Mouse (Mus musculus) lung, adult 18-20 months (tissue): ENCODE measurements around the gene Fkbp2.

Source experiments
- DNase-seq, 2 experiments: peaks; one replicate each; pipeline ENCODE4 v3.0.0; 2022; ENCODE audit warnings: mixed read lengths in 2 of 2

The Fkbp2 gene

GRCm38 (mm10) chr19:6970460-6971085 is 9.7 kb downstream of the Fkbp2 start:
- no peak for DNase-seq

DNA sequence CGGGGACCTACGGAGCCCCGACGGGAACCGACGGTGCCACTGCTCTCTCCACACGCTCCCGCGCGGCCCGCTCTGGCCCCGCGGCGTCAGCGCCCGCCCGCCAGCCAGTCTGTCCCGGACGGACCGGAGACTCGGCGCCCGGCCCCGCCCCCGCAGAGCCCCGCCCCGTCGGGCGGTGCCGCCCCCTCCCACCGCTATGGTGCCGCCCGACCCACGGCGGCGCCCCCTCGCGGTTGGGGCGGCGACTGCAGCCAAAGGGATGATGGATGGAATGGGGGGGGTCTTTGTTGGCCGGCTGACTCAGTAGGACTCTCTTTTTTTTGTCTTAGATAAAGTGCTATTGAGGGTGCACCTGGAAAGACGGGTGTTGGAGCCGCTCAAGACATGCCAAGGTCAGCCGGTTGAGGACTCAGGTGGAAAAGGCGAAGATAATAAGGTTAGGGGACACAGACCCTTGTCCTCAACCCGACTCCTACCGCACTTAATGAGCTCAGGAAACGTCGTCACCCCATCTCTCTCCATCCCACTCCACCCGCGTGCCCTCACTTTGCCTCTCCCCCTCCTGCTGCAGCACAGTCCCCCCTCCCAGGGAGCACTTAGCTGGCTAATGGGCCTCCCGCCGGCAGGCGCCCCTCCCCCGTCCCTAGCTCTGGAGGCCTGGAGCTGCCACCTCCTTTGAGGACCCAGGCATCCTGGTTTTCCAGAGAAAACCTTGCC is 10.5 kb downstream of the Fkbp2 start:
- peak; percentile 68 to 80 for DNase-seq

DNA sequence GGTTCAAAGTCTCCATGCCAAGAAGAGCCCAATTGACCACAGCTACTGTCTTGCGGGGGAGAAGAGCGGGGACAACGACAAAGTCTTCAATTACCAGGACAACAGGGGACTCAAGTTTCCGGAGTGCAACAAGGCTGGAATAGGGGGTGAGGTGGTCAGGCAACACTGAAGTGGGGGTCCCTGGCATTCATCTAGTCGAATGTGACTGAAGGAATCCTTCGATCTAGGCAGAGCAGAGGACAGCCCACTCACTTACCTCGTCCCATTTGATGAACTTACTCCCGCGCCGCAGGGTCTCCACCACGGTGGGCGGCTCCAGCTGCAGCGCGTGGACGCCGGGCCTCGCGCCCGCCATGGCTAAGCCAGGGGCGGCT is 11.0 kb downstream of the Fkbp2 start:
- no peak for DNase-seq

DNA sequence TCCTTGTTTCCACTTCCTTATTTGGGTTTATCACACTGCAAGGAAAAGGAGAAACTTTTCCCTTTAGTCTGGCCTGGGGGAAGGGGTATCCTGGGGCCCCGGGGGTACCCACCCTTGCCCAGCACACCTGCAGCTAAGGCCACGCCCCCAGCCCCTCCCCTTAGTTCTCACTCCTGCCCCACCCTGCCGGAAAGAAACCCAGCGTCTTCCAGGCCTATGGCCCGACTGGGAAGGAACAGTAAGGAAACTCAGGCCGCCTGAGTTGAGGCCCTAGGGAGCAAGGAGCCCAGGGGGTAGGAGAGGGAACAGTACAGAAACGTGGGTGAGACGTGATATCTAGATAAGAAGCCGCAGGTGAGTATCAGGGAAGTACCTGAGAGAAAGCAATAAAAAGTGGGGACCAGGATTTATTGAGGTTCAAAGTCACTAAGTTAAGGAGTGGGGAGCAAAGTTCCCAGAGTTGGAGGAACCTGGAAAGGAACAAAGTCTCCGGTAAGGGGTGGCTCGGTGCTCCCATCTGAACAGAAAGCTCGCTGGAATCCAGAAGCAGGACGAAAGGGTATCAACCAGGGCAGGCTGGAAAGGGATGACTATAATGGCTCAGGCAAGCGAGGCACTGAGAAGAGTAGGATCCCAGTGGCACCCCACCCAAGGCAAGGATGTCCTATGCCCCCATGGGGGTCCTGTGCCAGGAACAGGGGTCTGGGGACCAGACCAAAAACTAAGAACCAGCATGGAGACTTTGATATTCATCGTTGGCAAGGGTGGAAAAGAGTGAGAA is 11.6 kb downstream of the Fkbp2 start:
- DNase-seq: peak; percentile 62 to 72

- no peak for DNase-seq
Measured at GRCm38 (mm10) chr19:6956461-6956860, 23.8 kb downstream of the Fkbp2 start.

DNA sequence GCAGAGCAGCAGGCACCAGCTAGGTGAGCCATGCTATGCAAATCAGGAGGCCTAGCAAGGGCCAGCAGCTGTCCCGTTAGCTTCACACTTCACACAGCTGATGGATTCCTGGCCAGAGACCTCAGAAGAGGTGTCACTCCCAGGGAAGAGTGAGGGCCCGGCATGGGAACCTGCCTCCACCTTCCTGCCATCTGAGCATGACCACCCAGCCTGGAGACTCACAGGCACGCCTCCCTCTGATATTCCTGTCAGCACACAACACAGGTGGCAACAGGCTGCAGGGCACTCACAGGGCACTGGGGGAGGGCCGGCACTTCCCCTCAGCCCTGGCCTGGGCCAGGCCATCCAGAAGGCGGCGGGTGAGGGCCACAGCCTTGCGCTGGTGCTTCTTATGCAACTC is 24.9 kb downstream of the Fkbp2 start:
- DNase-seq: no peak

GRCm38 (mm10) chr19:6954046-6954445 is 26.3 kb downstream of the Fkbp2 start:
- peak; percentile 81 to 87 for DNase-seq

GRCm38 (mm10) chr19:6952712-6953037 is 27.6 kb downstream of the Fkbp2 start:
- DNase-seq: peak; percentile 89 to 93

GRCm38 (mm10) chr19:6951994-6952711 is 28.1 kb downstream of the Fkbp2 start:
- DNase-seq: peak; percentile 85 to 88

- DNase-seq: peak; percentile 98
Measured at GRCm38 (mm10) chr19:6951381-6951968, 28.8 kb downstream of the Fkbp2 start.

GRCm38 (mm10) chr19:6950613-6951153 is 29.6 kb downstream of the Fkbp2 start:
- peak; percentile 47 to 48 for DNase-seq

DNA sequence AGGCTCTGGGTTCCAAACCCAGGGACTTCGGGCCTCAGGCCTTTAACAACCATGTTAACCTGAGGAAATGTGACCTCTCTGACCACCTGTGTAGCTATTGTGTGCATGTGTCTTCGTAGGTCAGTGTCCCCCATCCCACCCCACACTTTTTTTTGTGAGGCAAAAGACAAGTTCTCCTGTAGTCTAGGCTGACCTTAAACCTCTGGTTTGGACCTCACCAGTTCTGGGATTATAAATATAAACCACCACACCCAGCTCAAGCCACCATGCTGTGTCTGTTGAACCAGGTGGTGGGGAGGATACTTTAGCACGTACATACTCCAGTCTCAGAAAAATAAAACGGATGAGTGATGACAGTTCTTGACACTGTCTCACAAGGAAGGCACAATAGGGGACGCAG is 30.4 kb downstream of the Fkbp2 start:
- DNase-seq: no peak

DNA sequence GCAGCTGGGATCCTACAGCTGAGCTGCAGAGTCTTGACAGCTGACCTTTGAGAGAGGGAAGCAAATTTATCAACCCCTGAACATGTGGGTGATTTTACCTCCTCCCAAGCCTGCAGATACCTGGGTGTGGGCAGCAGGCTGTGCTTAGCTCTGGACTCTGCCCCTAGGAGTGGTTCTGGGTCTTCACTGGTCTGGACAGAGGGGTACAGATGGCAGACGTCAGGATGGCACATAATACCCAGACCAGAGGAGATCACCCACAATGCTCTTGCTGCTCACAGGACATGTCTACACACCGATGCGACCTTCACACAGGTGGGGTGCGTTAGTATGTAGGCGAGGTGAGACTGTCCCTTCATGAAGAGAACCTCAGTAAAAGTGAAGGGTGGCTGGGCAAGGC is 30.8 kb downstream of the Fkbp2 start:
- DNase-seq: no peak

- DNase-seq: no peak
Measured at GRCm38 (mm10) chr19:6948186-6948585, 32.1 kb downstream of the Fkbp2 start.

- no peak for DNase-seq
Measured at GRCm38 (mm10) chr19:6947742-6948141, 32.6 kb downstream of the Fkbp2 start.

DNA sequence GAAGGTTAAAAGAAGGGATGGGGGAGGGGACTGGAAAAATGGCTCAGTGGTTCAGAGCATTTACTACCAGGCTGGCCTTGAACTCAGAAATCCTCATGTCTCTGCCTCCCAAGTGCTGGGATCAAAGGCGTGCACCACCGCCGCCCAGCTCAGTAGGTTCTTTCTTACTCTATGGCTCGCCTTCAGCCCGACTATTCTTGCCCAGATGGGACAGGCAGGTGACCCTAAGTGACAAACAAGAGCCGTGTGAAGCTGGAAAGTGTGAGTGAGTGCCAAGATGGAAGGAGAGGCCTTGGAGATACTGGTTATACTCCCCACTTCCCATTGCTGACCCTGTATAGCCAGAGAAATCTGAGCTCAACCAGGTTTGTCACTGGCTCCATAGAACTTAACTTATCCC is 36.6 kb downstream of the Fkbp2 start:
- DNase-seq: no peak

DNA sequence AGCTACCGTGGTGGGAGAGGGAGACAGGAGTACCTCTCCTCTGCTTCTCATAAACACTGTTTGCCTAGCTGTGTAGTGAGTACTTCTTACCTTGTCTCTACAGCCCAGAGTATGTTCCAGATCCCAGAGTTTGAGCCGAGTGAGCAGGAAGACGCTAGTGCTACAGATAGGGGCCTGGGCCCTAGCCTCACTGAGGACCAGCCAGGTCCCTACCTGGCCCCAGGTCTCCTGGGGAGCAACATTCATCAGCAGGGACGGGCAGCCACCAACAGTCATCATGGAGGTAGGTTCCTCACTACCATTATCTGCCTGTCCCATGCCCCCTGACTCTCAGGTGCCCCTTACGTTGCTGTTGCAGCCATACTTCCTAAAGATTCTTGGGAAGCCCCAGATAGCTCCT is 37.5 kb downstream of the Fkbp2 start:
- no peak for DNase-seq

- peak; percentile 98 to 99 for DNase-seq
Measured at GRCm38 (mm10) chr19:6942249-6942691, 38.0 kb downstream of the Fkbp2 start, which contains the start of gene Gpr137. Gene Gpr137 (minus strand): TSS chr19:6942480.

DNA sequence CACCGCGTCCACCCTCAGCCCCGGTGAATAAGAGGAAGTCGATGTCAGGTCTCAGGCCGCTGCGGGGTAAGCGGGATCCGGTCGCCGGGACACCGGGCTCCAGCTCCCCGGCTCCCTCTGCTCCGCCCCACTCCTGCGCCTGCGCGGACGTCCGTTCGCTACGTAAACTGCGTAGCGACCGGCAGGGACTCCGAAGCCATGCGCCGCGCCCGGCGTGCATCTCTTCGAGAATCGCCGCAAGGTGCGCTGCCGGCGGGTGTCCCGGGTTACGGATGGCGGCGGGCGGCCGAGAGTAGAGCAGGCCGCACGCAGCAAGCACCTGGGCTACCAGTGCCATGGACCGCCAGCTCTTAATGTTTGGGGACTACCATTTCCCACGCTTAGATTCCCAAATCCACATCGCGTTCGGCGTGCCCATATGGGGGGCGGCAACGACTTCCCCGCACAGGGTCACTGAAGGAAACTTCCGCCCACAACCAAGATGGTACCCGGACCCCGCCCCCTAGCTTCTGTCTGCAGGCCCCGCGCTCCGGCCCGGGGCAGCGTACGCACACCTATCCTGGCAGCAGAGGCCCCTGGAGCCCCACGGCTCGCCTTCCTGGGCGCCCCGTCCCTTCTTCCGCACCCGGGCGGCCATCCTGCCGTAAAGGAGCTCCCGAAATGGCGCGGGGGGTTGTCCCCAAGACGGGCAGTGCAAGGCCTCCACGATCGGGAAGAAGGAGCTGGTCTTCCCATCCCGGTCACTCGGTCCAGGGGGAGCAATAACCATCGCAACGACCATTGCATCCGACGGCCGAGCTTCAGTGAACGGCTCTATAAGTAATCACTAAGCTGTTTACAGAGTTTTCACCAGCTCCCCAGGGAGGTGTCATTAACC is 38.7 kb downstream of the Fkbp2 start, which contains the start of gene Bad:
TSS of gene Bad (plus strand) at position 490 of the 877 bp plus-strand sequence.
- DNase-seq: peak; percentile 91 to 94

GRCm38 (mm10) chr19:6940396-6941351 is 39.6 kb downstream of the Fkbp2 start:
- no peak for DNase-seq
